Mouse (Mus musculus) hindbrain, embryonic 11.5 days (tissue): ENCODE measurements at regions not wholly inside any gene's neighbourhood (a gene's known extent, or its start where the extent isn't known, plus 50 kb on each side); places are given as distances from the start of the nearest gene placed in this dataset.
A peak's percentile ranks its signal among the peaks of the same experiment; 100 is the strongest.

ENCODE experiments used
- ATAC-seq: fragments of 200-750 bp; cut with Nextera tagmentation; 2 replicates; pipeline ENCODE4 v1.8.0; 2017; ENCODE audit warnings: mild to moderate bottlenecking, moderate TSS enrichment, moderate library complexity; ENCODE audit not compliant: low FRiP score
- DNase-seq: peaks from one replicate; pipeline ENCODE4 v3.0.0-alpha.2; 2015; ENCODE audit warnings: low spot score
- H3K27ac ChIP-seq: fragments of 300-500 bp; sonication (generic); 2 replicates; pipeline ENCODE4 v1.5.1; 2014; ENCODE audit warnings: mild to moderate bottlenecking, low read depth, low read length
- H3K27me3 ChIP-seq: fragments of 300-500 bp; sonication (generic); 2 replicates; pipeline ENCODE4 v1.6.1; 2014; ENCODE audit warnings: mild to moderate bottlenecking, low read length, moderate library complexity, mixed read lengths; ENCODE audit not compliant: control insufficient read depth, insufficient read depth
- H3K36me3 ChIP-seq: fragments of 300-500 bp; sonication (generic); 2 replicates; pipeline ENCODE4 v1.6.1; 2014; ENCODE audit warnings: mild to moderate bottlenecking, low read length, moderate library complexity, mixed read lengths; ENCODE audit not compliant: control insufficient read depth, insufficient read depth
- H3K4me1 ChIP-seq: fragments of 300-500 bp; sonication (generic); replicated peaks from 2 replicates; pipeline ENCODE4 v1.6.1; 2014; ENCODE audit warnings: low read length, mixed read lengths; ENCODE audit not compliant: control insufficient read depth, insufficient read depth
- H3K4me2 ChIP-seq: fragments of 300-500 bp; sonication (generic); replicated peaks from 2 replicates; pipeline ENCODE4 v1.6.1; 2014; ENCODE audit warnings: mild to moderate bottlenecking, low read depth, low read length
- H3K4me3 ChIP-seq: fragments of 300-500 bp; sonication (generic); 2 replicates; pipeline ENCODE4 v1.5.1; 2014; ENCODE audit warnings: low read depth, low read length
- H3K9ac ChIP-seq: fragments of 300-500 bp; sonication (generic); 2 replicates; pipeline ENCODE4 v1.6.1; 2014; ENCODE audit warnings: low read depth, low read length
- H3K9me3 ChIP-seq: fragments of 300-500 bp; sonication (generic); 2 replicates; pipeline ENCODE4 v1.6.1; 2016; ENCODE audit warnings: low read length; ENCODE audit not compliant: control insufficient read depth
- WGBS: fragments of 180-500 bp; shearing (Covaris S2); extraction: QIAGEN DNeasy Blood & Tissue Kit; methylation state at CpG from one replicate; pipeline ENCODE4 v1.1.7; 2014; 5-methylcytosine and 5-hydroxymethylcytosine counted together

DNA sequence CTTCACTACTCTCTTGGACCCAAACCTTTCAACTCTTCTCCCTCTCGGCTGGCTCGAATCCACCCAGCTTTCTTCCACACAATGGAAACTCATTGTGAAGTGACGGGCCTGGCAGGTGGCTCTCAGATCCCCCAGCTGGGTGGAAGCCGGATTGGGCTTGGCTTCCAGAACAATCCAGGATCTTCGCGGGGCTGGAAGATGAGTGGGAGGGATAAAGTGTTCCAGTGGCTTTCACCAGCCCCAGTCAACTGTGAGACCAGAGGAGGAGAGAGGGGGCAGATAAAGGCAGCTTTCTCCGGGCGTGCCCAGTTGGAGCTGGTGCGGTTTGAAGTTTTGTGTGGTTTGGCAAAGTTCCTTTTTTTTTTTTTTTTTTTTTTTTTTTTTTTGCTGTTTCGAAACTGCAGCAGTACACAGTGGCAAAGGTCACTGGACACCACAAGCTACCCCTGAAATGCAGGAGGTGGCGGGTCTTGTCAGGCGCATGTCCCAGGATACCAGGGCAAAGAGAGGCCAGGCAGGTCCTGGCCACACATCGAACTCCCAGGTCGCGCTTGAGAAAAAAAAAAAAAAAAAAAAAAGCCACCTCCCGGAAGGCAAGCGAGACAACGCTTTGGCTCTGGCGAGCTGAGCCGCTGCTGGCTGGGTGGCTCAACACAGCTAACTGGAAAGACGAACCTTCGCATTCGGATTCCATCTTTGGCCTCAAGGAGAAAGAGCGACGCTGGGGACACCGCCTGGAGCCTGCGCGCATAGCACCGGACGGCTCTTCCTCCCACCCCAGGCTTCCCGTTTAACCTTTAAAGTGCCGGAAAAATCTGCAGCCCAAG lies 91.9 kb upstream of the Bcor start:
- peak; percentile 77 for DNase-seq
- WGBS = 12% methylated on average over 31 of the region's 32 CpGs
- H3K4me2 ChIP-seq = peak overlapping the region; percentile 37
- H3K4me1 ChIP-seq = no peaks in the 10 kb centered on the region
- H3K27me3 ChIP-seq = no peaks in the 10 kb centered on the region
- H3K27ac ChIP-seq = no peak overlapping the region
- peak overlapping the region; percentile 17; the same call in 1 of the 2 replicates for H3K4me3 ChIP-seq
- H3K9me3 ChIP-seq = no peaks in the 10 kb centered on the region
- peak; percentile 68 for ATAC-seq
- no peaks in the 10 kb centered on the region for H3K36me3 ChIP-seq
- H3K9ac ChIP-seq = no peak overlapping the region

DNA sequence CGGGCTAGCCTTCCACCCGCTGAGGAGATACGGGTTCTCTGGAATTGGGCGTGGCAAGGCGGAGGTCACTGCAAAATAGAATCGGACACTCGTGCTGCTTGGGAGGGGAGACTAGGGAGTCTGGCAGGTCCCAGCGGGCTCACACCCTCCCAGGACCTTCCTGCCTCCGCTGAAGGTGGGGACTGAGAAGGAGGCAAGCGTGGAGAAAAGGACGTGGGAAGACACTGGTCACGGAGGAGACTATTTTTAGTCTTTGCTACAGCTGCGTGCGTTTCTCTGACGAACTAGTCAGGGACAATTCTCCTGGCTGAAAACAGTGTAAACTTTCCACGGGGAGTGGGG lies 92.5 kb upstream of the Bcor start:
- 9% methylated on average over 13 of the region's 16 CpGs for WGBS
- ATAC-seq (peak; percentile 19; the same call in 1 of the 2 replicates), DNase-seq (no peak)
- Histone ChIP-seq H3K9ac (peak overlapping the region; percentile 23; the same call in 1 of the 2 replicates), H3K9me3 (no peaks in the 10 kb centered on the region), H3K27ac (no peak overlapping the region), H3K4me3 (peak overlapping the region; percentile 17; the same call in 1 of the 2 replicates), H3K36me3 (no peaks in the 10 kb centered on the region), H3K4me2 (peak overlapping the region; percentile 37), H3K27me3 (no peaks in the 10 kb centered on the region), H3K4me1 (no peaks in the 10 kb centered on the region)

DNA sequence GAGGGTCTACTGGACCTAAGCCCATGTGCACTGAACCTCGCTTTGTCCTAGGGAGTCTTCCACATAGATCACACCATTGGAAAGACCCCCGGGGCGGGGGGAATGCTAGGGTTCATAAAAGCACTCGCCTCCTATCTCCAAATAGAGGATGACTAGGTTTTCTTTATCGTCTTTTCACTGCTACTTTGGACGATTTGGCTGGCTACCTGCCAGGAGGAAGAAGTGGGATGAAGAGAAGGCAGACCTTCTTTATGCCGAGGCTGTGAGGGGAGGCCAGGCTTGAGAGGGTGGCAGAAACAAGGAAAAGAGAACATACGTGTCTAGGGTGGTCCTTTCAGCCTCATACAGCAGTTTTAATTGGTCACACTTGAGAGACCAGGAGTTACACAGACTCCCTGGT lies 96.6 kb upstream of the Bcor start:
- no peak overlapping the region for H3K4me2 ChIP-seq
- no peaks in the 10 kb centered on the region for H3K36me3 ChIP-seq
- no peak overlapping the region for H3K9ac ChIP-seq
- H3K9me3 ChIP-seq = no peaks in the 10 kb centered on the region
- ATAC-seq (no peak), DNase-seq (no peak)
- no peaks in the 10 kb centered on the region for H3K27me3 ChIP-seq
- H3K4me3 ChIP-seq = no peak overlapping the region
- no peaks in the 10 kb centered on the region for H3K4me1 ChIP-seq
- no peak overlapping the region for H3K27ac ChIP-seq
- 80% methylated on average over 8 of the region's 8 CpGs for WGBS

DNA sequence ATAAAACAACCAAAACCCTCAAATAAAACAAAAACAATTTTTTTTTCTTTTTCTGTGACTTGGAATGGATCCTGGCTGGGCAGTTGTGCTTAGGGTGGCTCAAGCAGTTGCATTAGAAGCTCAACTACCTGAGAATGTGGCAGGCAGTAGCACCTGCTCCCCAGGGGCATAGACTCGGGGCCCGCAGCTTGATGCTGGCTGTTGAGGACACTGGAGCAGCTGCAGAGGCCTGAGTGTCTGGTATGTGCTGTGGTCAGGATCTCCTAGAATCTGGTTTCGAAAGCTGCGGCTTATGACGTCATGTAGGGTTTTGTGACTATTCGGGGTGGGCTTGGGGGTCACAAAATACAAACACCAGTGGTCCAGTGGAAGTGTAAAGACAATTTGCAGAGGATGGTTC lies 103.7 kb upstream of the Bcor start:
- Histone ChIP-seq H3K4me1 (no peaks in the 10 kb centered on the region), H3K4me2 (no peak overlapping the region), H3K9ac (no peak overlapping the region), H3K27me3 (no peaks in the 10 kb centered on the region), H3K27ac (no peak overlapping the region), H3K4me3 (no peak overlapping the region), H3K9me3 (no peaks in the 10 kb centered on the region), H3K36me3 (no peaks in the 10 kb centered on the region)
- ATAC-seq (no peak), DNase-seq (no peak)
- WGBS = 69% methylated on average over 6 of the region's 6 CpGs

DNA sequence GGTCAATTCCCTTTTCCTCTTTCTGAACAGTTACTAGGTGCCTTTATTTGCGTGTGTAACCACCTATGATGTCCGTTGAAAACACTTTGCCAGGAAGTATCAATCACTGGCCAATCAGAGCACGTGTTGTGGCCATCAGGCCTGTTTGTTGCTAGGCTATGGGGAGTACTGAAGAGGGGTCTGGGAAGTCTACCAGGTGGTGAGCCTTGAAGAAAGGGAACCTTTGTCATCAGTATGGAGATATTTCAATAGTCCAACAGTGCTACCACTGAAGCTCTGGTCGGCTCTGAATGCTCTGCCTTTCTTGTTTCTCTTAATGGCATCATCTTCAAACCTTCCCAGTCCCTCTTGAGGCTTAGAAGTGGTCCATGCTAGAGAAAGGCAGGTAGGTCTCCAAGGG lies 124.6 kb upstream of the Bcor start:
- Histone ChIP-seq H3K9me3 (no peaks in the 10 kb centered on the region), H3K4me3 (no peak overlapping the region), H3K36me3 (no peaks in the 10 kb centered on the region), H3K27me3 (peaks cover 5% of the 10 kb centered on the region; the same call in 1 of the 2 replicates), H3K27ac (no peak overlapping the region), H3K4me1 (no peaks in the 10 kb centered on the region), H3K4me2 (no peak overlapping the region), H3K9ac (no peak overlapping the region)
- WGBS = 62% methylated on average over 4 of the region's 4 CpGs
- no peak for DNase-seq
- ATAC-seq = no peak

DNA sequence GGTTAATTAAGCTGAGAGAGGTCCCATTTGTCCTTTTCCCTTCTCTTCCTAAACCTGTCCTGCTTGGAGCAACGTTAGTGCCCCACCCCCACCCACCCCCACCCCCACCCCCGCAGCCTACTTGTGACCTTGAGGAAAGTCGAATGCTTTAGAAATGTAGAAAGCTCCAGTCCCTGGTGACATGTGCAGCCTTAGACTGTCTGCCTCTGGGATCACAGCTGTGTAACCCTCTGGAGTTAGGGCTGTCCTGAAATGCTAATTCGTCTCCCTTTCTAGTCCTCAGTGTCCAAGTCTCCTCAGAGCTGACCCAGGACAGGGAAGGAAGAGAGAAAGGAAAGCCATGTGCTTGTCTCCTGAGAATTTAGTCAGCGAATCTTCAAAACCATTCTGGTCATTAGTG lies 125.0 kb upstream of the Bcor start:
- no peak overlapping the region for H3K9ac ChIP-seq
- peaks cover 5% of the 10 kb centered on the region; the same call in 1 of the 2 replicates for H3K27me3 ChIP-seq
- no peaks in the 10 kb centered on the region for H3K9me3 ChIP-seq
- no peak overlapping the region for H3K27ac ChIP-seq
- H3K4me3 ChIP-seq = no peak overlapping the region
- H3K36me3 ChIP-seq = no peaks in the 10 kb centered on the region
- 46% methylated on average over 4 of the region's 5 CpGs for WGBS
- ATAC-seq = no peak
- DNase-seq = no peak
- no peak overlapping the region for H3K4me2 ChIP-seq
- no peaks in the 10 kb centered on the region for H3K4me1 ChIP-seq

DNA sequence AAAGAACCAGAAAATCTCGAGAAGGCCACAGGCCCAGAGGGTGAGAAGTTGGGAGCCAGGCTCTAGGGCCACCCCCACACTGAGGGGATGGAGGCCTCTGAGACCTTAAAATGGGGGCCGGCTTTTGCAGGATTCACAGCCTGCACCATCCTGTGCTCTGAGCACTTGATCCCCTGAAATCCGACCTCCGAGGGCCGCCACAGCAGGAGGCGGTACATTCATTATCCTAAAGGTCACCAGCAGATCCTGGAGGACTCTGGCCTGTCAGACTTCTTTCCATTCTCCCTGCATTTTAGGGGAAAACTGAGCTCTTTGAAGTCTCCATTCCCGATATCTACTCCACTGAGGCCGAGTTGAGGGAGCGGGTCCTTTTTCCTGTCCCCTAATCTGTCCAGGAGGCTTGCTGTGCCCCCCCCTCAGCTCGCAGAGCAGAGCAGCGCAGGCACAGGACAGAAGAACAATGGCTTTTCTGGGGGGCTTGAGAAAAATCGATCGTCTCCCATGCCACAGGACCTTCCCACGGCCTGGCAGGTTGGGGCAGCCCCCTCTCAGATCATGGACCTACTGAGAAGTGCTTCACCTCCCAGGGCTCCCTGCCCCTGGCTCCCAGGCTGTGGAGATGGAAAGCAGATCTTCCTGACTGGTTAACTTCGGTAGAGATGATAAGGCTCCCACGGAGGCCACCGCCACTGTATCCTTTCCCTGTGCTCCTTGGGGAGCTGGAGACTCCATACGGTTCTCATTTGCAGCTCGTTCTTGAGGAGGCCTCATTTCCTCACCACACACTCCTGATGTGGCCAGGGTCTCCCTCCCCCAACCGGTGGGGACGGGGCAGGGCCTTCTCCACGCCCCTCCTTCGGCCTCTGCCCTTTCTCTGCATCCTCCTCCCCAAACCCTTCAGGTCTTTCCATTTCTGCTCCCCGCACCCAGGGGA lies 126.1 kb upstream of the Bcor start:
- Histone ChIP-seq H3K9ac (no peak overlapping the region), H3K36me3 (no peaks in the 10 kb centered on the region), H3K27ac (no peak overlapping the region), H3K4me2 (no peak overlapping the region), H3K4me1 (no peaks in the 10 kb centered on the region), H3K27me3 (peaks cover 5% of the 10 kb centered on the region; the same call in 1 of the 2 replicates), H3K9me3 (no peaks in the 10 kb centered on the region), H3K4me3 (no peak overlapping the region)
- ATAC-seq (no peak), DNase-seq (peak; percentile 16)
- WGBS = 20% methylated on average over 23 of the region's 24 CpGs

DNA sequence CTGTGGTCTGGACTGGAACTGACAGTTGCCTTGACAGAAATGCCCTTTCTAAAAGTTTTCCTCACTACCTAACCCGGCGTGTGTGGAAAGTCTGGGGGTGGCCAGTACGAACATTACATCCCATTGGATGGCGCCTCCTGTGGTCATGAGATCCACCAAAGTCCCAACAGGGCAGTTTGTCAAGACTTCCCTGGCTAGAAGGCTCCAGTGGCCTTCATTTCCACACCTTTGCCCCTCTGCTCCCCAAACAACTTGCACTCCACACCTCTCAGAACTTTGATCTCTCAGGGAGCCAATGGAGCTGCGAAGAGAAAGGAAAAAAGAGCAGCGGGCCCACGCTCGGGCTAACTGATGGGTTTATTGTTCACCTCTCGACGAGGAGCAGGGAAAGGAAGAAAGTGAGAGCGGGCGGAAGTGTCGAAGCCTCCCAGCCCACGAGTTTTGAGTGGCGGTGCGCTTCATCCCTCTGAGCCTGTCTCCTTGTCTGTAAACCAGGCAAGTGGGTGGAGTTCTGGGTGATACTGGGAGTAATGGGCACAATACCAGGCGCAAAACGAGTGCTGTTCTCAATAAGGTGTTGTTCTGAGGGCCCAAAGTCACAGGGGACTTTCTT lies 126.9 kb upstream of the Bcor start:
- peaks cover 5% of the 10 kb centered on the region; the same call in 1 of the 2 replicates for H3K27me3 ChIP-seq
- H3K9ac ChIP-seq = no peak overlapping the region
- DNase-seq (peak; percentile 31), ATAC-seq (no peak)
- WGBS = 14% methylated on average over 18 of the region's 18 CpGs
- H3K27ac ChIP-seq = no peak overlapping the region
- no peaks in the 10 kb centered on the region for H3K4me1 ChIP-seq
- no peaks in the 10 kb centered on the region for H3K36me3 ChIP-seq
- no peaks in the 10 kb centered on the region for H3K9me3 ChIP-seq
- H3K4me2 ChIP-seq = no peak overlapping the region
- no peak overlapping the region for H3K4me3 ChIP-seq
